Mouse (Mus musculus): ENCODE data around the gene Armc2.
"Not testable (repeated sequence)": the region's sequence is repeated elsewhere in the genome, so short reads cannot be mapped to it uniquely, and the experiment has no call there.

Armc2 gene

GRCm38 (mm10) chr10:41959808-41960207 lies 58.4 kb downstream of the Armc2 start:
- peak; percentile 25 to 33 for DNase-seq

DNA sequence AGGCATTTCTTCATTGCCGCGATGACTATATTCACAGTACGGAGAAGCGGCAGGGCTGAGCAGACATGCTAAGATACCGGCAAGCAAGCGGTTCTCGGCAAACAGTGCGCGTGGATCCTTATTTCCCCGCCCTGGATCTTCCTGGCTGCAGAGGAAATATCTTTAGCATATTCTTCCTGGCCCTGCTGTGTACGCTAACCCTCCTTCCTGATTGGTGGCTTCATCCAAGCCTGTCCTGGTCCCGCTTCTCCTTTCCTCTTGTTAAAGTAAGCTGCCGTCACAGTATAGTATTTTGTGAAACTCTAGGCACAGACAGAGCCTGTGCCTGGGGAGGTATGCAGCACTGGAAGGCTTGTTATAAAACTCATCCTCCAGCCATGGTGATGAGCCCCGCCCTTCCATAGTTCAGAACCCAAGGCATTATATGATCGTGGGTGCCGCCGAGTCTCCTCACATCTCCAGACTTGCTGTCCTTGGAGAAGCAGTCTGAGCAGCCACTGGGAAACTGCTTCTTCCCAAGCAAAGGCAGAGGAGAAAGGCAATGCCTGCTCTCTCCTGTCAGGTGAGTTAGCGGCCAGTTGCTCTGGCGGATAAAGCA lies 59.5 kb downstream of the Armc2 start:
- DNase-seq: no peak

GRCm38 (mm10) chr10:41957421-41958225 lies 60.6 kb downstream of the Armc2 start:
- peak; percentile 40 to 43 for DNase-seq

GRCm38 (mm10) chr10:41953528-41953864 lies 64.7 kb downstream of the Armc2 start:
- DNase-seq: no peak

DNA sequence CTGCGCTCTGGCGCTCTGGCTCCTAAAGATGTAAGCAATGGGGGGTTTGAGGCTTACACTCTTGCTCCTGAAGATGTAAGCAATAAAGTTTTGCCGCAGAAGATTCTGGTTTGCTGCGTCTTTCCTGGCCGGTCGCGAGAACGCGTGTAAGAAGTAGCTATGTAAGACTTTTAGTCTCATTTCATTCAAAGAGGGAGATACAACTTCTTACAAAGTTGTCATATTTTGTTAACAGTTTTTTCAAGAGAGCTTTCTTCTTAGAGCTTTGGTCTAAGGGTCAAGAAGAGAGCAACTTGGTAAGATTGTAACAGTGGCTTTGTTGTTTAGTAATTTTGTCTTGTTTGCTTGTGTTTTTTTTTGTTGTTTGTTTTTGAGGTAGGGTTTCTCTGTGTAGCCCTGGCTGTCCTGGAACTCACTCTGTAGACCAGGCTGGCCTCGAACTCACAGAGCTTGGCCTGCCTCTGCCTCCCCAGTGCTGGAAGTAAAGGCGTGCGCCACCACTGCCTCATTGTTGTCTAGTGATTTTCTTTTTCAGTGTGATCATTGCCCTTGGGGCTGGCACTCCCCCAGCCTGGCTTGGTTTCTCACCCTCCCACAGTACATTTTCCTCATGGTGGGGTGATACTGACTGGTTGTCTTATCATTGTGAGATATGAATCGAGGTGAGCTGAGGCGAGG lies 65.3 kb downstream of the Armc2 start:
- DNase-seq: no peak

- not testable (repeated sequence) for DNase-seq
These were observed 65.9 kb downstream of the Armc2 start for GRCm38 (mm10) chr10:41952354-41952753.

GRCm38 (mm10) chr10:41939090-41939489 lies 79.2 kb downstream of the Armc2 start:
- no peak for DNase-seq

- DNase-seq: peak; percentile 59 to 68
These were observed 81.1 kb downstream of the Armc2 start for GRCm38 (mm10) chr10:41937176-41937575.

DNA sequence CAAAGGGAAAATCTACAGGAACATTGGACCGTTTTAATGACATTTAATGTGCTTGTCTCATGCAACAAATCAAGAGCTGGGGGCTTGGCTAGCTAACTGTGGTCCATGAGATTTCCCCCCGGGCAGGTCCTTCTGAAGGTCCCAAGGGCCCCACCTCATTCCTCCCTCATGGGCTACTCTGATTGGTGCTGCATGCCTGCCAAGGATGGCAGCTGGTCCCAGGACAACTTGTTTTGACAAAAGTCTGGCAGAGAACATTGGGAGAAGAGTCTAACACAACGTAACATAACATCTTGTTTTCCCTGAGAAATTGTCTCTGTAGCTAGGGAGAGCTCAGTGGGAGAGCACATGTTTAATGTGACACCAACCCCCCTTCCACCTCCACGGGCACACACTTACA lies 82.1 kb downstream of the Armc2 start:
- DNase-seq: no peak

DNA sequence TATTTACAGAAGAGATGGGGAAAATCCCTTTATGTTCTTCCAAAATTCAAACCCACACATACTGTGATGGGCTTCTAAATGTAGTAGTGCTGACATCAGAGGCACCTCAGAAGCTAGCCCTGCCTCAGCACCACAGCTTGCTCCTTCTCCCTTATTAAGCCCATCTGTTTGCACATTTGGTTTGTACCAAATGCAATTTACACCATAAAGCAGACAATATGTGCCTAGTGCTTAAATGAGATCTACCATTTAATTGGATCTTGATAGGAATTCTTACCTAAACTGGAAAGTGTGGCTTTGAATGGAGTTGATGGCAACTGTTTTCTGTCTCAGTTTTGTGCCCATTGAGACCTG lies 82.8 kb downstream of the Armc2 start:
- DNase-seq: no peak

DNA sequence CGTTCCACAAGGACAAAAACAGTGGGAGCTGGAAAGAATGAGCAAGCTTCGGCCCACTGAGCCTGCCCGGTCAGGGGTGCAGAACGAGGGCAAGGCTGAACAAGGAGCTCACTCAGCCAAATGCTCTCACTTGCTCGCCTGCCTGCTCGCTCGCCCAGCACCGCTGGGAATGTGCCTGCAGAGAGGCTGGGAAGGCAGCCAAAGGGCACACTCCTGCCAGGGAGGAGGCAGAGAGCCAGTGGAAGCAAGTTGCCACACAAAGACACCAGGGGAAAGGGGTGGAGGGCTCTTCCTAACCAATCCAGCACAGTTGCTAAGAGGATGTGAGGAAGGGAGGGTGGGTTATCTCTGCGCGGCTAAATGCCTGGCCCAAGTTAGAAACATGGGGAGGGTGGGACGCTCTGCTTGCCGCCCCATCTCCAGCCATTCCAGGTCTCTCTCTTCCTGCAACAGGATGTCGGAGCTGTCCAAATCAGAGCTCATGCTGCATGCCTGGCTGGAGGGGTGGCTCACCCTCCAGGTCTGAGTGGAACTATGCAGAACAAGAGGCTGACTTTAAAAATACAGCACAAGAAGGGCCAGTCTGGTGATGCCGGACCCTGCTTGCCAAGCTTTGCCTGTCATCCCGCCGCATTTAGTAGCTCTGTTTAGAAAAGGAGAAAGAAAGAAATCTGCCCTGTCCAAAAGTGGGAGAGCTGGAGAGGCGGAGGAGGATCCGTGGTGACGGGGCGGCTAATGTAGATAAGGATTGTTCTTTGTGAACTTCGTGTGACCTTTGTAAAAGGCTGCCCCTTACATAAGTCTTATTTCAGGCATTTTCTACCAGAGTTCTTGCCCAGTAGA lies 83.4 kb downstream of the Armc2 start:
- no peak for DNase-seq

- peak; percentile 84 to 86 for DNase-seq
These were observed 84.7 kb downstream of the Armc2 start for GRCm38 (mm10) chr10:41933536-41933935.

DNA sequence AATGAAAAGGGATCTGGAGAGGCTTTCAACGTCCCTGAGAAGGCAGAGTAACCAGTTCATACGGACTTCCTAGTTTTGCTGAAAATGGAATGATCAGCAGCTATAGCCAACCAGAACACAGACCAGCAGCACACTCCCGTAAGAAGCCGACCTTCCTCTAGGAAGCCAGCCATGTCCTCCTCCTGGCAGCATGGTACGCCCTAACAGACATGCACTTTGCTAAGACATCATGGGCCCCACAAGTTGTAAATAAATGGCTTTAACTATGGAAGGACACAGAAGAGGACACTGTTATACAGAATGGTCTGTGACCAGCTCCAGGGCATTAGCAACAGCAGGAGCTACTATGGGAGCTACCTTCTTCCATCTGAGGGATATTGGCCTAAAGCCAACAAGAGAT lies 85.3 kb downstream of the Armc2 start:
- DNase-seq: no peak

DNA sequence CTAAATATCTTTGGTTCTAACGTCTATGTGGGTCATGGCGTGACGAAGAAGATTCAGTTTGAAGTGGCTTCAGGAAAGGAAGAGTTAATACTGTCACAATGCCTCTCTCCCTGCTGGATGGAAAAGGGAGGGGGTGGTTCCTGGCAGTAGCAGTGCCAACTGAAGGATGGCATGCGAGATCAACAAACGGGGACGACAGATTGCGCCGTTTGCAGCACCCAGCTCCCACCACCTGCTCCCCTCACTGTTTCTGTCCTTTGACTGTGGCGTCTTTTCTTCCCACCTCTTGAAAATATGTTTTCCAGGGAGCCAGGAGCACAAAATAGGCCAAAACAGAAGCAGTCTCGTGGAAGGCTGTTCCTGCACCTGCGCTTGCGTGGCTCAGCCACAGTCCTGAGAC lies 86.3 kb downstream of the Armc2 start:
- no peak for DNase-seq

DNA sequence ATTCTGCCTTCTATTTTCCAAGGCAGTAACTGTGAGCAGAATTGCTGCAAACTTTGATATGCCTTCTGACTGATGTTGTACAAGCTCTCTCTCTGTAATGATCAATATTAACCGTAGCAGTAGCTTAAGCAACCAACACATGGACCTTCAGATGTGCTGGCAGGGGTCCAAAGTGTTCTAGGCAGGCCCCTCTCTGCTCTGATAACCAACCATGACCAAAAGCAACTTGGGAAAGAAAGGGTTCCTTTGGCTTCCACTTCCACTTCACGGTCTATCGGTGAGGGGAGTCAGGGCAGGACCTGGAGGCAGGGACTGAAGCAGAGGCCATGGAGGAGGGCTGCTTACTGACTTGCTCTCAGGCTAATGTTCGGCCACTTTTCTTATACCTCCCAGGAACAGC lies 87.3 kb downstream of the Armc2 start:
- no peak for DNase-seq

DNA sequence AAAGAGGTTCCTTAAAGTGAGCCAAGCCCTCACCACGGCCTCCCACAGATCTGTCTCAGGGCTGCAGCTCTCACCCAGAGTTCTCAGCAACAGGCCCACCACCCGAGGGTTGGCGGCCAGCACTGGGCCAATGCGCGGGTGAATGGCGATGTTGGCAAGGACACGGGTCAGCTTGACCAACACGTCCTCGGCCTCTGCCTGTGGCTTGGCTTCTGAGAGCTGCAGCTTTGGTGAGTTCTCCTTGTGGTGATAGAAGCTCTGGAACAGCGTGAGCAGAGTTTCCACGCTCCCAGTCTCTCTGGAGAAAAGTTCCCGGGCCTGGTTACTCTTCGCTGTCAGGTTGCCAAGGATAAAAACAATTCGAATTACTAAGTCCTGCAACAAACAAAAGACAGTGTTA lies 91.5 kb downstream of the Armc2 start:
- no peak for DNase-seq

DNA sequence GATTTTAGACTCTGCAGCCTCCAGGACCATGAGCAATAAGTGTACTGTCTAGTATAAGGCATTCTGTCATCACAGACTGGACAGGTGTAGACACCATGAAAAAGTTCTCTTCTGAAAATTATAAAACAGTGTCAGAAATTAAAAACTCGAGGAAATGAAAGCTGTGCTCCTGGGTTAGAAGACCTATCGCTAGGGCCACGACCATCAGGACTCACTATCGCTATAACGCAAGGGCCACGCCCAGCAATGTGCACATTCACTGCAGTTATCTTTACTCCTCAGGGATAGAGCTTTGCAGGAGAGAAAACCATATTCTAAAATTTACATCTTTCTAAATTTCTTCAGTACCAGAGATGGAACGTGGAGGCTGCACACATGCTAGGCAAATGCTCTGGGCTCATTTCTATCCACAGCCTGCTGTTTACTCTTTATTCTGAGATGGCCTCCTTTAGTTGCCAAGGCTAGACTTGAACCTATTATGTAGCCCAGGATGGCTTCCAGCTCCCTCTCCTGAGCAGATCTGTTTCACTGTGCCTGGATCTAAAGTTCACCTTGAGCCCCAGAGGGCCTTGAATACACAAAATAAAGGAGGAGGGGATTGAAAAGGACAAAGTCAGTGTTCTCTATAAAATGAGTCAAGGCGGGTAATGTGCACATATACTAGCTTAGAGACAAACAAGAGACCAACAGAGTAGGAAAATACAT lies 105.8 kb downstream of the Armc2 start:
- no peak for DNase-seq

GRCm38 (mm10) chr10:41908899-41909298 lies 109.3 kb downstream of the Armc2 start:
- no peak for DNase-seq

DNA sequence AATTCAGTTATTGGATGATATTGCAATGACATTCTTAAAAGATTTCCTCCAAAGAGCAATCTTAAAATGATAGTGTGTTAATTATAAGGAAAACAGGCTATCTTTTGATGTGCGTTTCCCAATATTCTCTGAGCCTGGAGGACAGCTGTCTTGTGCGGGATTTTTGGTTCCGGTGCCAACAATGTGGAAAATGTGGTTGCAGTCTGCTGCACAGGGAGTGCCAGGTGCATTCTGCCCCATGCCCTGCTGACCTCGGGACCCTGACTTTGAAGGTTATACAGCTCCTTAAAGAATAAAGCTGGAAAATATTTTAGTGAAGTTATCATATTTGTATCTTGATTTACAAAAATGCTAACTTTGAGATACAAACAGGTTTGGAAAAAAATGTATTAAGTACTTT lies 110.3 kb downstream of the Armc2 start:
- no peak for DNase-seq

- no peak for DNase-seq
These were observed 110.8 kb downstream of the Armc2 start for GRCm38 (mm10) chr10:41907473-41907872.

DNA sequence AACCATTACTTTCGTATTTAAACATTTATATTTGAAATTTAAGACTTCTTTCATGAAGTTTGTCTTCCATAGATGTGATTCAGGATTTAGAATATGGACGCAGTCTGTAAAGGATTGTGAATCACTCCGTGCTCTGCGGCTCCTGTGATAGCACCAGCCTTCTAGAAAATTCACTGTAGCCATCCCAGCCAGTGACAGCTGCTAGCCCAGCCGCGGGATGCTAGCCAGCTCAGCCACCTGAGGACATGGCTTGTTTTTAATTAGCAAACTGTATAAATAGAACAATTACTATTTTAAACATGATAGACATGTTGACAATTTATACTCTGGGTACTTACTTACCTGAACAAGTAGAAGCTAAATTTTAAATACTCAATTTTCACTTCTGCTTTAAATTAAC lies 116.4 kb downstream of the Armc2 start:
- no peak for DNase-seq

GRCm38 (mm10) chr10:41901456-41901855 lies 116.8 kb downstream of the Armc2 start:
- no peak for DNase-seq

GRCm38 (mm10) chr10:41896865-41897264 lies 121.4 kb downstream of the Armc2 start:
- no peak for DNase-seq
